Comparison of ENCODE assay signal across 23 mouse cellular contexts in the genomic region with DNA sequence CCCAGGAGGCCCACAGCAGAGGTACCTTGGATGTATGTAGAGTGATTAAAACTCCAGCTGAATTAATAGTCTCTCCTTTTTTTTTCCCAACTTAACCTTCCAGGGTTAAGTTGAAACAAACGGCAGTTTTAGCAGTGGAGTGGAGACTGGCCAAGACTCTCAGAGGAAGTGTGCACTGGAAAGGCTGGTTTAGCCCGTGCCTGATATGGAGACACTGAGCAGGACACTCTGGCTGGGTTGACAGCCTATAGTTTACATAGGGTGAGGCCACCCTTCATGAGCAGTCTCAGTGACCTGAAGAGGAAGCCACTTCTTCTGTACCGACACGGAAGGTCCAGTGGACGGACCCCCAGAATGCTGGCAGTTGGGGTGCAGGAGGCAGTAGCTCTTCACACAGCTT. TPM values are rescaled to one million over a fixed set of nuclear protein-coding genes. Genes with fewer than 3 reads are reported as not detected.
"Had no signal": no experiment of that assay in that cellular context is flagged by ENCODE, and none has a peak within 500 bp of the region (broad histone marks: within the 10 kb centered on the region; RNA-seq: fewer than 3 reads in every experiment).

No protein-coding gene starts in this region.

- H3K27ac ChIP-seq: left cerebral cortex, adult 2 months; limb, embryonic 10.5 days; liver, embryonic 14.5 days; macrophage; midbrain, embryonic 12.5 days; neural tube, embryonic 13.5 days had no signal

- H3K4me2 ChIP-seq: kidney, embryonic 15.5 days; lung, embryonic 14.5 days; midbrain, embryonic 12.5 days; neural tube, embryonic 13.5 days had no signal

- H3K36me3 ChIP-seq: kidney, embryonic 15.5 days; limb, embryonic 10.5 days; midbrain, embryonic 12.5 days; neural tube, embryonic 13.5 days had no signal

- H3K9ac ChIP-seq: kidney, embryonic 15.5 days; liver, embryonic 14.5 days; lung, embryonic 14.5 days; midbrain, embryonic 12.5 days; neural tube, embryonic 13.5 days had no signal

- H3K9me3 ChIP-seq: kidney, embryonic 15.5 days; limb, embryonic 10.5 days; megakaryocyte, embryonic 14.5 days; midbrain, embryonic 12.5 days; neural tube, embryonic 13.5 days had no signal

- H3K4me1 ChIP-seq: megakaryocyte, embryonic 14.5 days; midbrain, embryonic 12.5 days; neural tube, embryonic 13.5 days had no signal

- H3K4me3 ChIP-seq: kidney, embryonic 15.5 days; left cerebral cortex, adult 2 months; limb, embryonic 10.5 days; megakaryocyte, embryonic 14.5 days; midbrain, embryonic 12.5 days; neural tube, embryonic 13.5 days had no signal

- H3K27me3 ChIP-seq: midbrain, embryonic 12.5 days; neural tube, embryonic 13.5 days had no signal

- DNase-seq: kidney, adult 2 months; kidney, postnatal 14 days; lung, embryonic 14.5 days; lung, postnatal 10 days; retina, postnatal 1 day; right cerebral cortex, postnatal 4 days; thymus, adult 18-20 months; thymus, postnatal 14 days had no signal

- ATAC-seq: midbrain, embryonic 16.5 days had no signal

RNA-seq across cellular contexts. Expression of gene Pck1, which starts 1.5 kb away (rescaled TPM):
- total RNA-seq: layer of hippocampus, postnatal 25 days; left cerebral cortex, postnatal 14 days had no signal
- polyA plus RNA-seq: limb, embryonic 10.5 days; lung, embryonic 14.5 days; macrophage; midbrain, embryonic 12.5 days; midbrain, embryonic 16.5 days; neural tube, embryonic 13.5 days had no signal

RNA-seq across cellular contexts. Expression of gene Ctcfl, which starts 32.0 kb away (rescaled TPM):
- total RNA-seq: layer of hippocampus, adult 8-10 months; layer of hippocampus, postnatal 25 days; left cerebral cortex, postnatal 14 days had no signal
- polyA plus RNA-seq: large intestine, adult 2 months; limb, embryonic 14.5 days; macrophage; midbrain, embryonic 12.5 days; spleen, adult 2 months had no signal
